Mouse (Mus musculus) Muller cell, postnatal 12 days (primary cell): ENCODE results near the gene Lamtor3.
"Not testable (repeated sequence)": the region's sequence is repeated elsewhere in the genome, so short reads cannot be mapped to it uniquely, and the experiment has no call there.

ENCODE experiments used
- DNase-seq: peaks from one replicate; pipeline ENCODE4 v3.0.0-alpha.2; 2015; ENCODE audit errors: inconsistent ontology term

The Lamtor3 gene

GRCm38 (mm10) chr3:137918172-137918931, at the start of gene Lamtor3:
Gene Lamtor3 (plus strand): TSS chr3:137918506.
- DNase-seq: peak; percentile 93

GRCm38 (mm10) chr3:137869395-137869794, 48.9 kb upstream of the Lamtor3 start:
- no peak for DNase-seq

DNA sequence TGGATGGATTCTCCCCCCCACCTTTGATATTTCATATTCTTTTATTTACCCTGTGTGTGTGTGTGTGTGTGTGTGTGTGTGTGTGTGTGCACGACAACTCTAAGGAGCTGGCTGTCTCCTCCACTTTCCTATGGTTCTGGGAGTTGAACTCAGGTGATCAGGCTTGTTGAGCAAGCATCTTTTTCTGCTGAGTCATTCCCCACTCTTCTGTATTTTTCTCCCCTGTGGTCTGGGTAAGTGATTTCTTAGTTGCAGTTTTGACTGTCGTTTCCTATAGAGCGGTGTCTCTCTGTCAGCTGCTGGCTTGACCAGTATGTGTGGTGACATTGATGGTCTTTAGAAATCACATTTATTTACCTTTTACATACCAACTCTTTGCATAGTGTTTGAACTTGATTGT, 39.0 kb upstream of the Lamtor3 start:
- no peak for DNase-seq

GRCm38 (mm10) chr3:137880109-137880748, 38.1 kb upstream of the Lamtor3 start:
- DNase-seq: no peak

GRCm38 (mm10) chr3:137881093-137881492, 37.2 kb upstream of the Lamtor3 start:
- DNase-seq: no peak

- no peak for DNase-seq
Observed at GRCm38 (mm10) chr3:137887961-137888360, 30.3 kb upstream of the Lamtor3 start.

- DNase-seq: no peak
Observed at GRCm38 (mm10) chr3:137891089-137891488, 27.2 kb upstream of the Lamtor3 start.

DNA sequence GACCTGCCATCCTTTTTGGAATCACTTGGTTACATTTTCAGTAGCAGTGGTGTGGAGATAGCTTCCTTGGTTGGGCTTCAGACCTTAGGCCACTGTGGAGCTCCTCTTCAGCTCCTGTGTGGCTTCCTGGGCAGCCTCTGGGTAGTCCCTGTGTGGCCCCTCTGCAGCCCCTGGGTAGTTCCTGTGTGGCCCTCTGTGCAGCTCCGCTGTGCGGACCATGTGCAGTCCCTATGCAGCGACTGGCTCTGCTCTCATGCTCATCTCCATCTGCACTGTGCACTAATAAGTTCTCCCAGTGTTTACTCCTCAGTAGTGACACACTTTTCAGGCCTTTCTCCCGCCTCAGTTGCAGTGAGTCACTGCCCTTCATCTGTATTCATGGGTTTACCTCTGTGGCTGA, 26.2 kb upstream of the Lamtor3 start:
- DNase-seq: peak; percentile 22

GRCm38 (mm10) chr3:137893789-137894188, 24.5 kb upstream of the Lamtor3 start:
- DNase-seq: no peak

DNA sequence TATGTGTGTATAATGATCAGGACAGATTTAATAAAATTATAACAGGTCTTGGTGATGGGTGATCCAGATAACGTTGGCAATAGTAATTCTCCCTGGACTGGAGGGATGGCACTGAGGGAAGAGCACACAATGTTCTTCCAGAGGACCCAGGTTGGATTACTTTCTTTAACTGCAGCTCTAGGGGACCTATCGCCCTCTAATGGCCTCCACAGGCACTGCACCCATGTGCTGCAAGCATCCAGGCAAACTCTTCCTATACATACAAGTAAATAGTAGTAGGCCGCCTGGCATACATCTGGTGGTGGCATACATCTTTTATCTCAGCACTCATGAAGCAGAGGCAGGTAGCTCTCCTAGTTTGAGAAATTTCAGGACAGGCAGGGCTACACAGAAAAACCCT, 23.1 kb upstream of the Lamtor3 start:
- no peak for DNase-seq

- DNase-seq: no peak
Observed at GRCm38 (mm10) chr3:137896386-137896785, 21.9 kb upstream of the Lamtor3 start.

- DNase-seq: no peak
Observed at GRCm38 (mm10) chr3:137896867-137897266, 21.4 kb upstream of the Lamtor3 start.

DNA sequence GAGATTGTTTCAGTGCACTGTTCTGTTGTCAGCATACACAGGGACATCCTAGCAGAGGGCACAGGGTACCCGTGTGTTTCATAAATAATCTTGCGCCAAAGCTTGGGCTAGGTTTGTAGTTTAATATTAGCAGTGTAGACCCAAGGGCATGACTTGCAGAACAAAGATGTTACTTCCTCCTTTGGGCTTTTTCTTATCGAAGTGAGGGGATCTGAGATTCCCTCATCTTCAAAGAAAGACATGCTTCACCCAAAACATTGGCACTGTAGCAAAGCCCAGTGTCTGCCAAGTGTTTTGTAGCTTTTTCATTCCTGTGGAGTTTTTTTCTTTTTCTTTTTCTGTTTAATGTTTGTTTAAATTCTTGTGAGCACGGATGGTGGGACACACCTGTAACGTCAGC, 20.6 kb upstream of the Lamtor3 start:
- no peak for DNase-seq

DNA sequence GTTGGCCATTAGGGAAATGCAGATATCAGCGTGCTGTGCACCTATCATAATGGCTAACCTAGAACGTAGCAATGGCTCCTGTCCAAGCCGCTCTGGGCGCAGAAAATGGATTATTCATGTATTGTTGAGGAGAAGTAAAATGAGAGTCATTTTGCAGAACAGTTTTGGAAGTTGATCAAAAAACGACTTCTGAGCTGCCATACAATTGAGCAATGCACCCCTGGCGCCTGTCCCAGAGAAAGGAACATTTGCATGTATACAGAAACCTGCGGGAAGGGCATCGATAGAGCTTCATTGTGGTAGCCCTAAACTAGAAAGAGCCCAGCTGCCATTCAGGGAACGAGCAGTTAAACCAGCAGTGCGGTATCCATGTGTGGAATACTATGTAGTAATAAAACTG, 18.2 kb upstream of the Lamtor3 start:
- DNase-seq: no peak

- no peak for DNase-seq
Observed at GRCm38 (mm10) chr3:137913093-137913492, 5.2 kb upstream of the Lamtor3 start.

DNA sequence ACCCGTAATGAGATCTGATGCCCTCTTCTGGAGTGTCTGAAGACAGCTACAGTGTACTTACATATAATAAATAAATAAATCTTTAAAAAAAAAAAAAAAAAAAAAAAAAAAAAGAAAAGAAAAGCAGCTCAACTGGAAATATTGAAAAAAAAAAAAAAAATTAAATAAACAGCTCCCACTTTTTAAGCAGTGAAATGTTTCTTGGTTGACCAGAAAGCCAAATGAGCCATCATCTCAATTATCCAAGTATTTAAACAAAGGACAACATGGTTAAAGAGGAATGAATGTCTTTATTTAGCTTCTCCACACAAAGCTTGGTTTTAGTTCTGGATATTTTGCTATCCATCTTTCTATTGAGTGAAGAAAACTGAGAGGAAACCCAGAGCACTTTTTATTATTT, 3.7 kb upstream of the Lamtor3 start:
- not testable (repeated sequence) for DNase-seq

DNA sequence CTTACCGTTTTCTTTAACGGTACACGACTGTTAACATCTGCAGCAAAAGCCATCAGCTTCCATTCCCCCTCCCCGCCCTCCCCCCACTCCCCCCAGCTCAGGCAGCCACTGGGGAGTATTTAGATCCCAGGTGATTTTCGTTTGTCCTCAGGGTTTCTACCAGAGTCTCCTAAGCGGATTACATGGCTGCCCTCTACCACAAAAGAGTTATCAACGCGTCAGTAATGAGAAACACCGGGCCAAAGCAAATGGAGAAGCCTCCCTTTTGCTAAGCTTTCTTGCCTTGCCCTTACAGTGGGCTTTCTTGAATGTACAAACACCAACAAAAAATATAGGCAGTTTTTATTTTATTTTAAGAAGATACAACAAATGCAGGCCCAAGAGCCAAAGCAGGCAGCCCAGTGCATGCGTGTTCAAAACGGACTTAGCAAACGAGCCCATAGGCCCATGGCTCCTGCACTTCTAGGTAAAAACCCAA, 573 bp upstream of the Lamtor3 start:
- no peak for DNase-seq

DNA sequence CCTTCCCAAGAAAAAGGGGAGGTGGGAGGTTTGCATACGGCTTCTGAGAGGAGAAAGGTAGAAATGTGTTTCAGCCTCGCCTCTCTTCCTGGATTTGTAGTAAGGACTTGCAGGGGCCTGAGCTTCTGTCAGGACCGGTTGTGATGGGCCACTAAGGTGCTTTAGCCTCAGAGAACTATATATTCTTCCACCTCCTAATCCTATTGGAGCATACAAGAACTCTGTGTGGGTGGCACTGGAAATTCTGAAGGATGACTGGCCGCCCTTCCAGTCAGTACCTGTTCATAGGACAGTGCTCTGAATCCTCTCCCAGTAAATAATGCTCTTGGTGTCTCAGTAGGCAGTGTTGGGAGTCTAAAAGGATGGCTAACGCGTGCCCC, 616 bp downstream of the Lamtor3 start:
- peak; percentile 57 for DNase-seq

DNA sequence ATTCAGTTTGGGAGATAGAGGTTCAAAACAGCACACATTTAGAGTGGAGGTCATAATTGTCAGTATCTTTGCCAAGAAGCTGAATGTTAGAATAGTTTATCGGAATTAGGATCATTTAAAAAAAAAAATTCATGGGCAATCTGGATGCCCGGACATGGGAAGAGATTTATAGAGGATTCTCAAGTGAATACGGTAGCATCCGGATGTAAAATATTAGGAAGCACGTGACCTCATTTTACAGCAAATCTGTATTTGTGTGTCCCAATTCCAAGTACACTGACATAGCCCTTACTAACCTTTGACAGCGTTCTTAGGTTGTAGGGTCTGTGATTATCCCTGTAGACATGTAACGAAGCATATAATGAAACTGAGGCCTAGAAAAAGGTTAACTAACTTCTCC, 1.1 kb downstream of the Lamtor3 start:
- DNase-seq: no peak

DNA sequence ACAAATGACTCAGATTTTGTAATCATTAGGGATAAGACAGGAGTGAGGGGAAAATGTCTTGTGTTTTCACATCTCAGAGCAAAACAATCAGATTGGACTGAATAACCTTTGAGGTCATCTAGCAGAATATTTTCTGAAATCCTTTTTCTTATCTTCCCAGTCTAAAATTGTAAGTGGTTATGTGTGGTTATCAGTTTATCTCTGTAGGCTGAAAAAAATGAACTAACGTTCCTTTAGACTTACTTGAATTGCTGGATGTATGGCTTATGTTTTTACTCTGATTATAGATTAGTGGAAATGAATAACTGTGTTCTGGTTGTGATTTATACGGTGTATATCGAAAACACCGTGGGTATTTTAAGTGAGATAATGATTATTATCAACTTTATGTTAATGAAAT, 2.3 kb downstream of the Lamtor3 start:
- DNase-seq: no peak

- DNase-seq: no peak
Observed at GRCm38 (mm10) chr3:137927010-137927409, 8.7 kb downstream of the Lamtor3 start.

GRCm38 (mm10) chr3:137929940-137930339, 11.6 kb downstream of the Lamtor3 start:
- no peak for DNase-seq

- DNase-seq: no peak
Observed at GRCm38 (mm10) chr3:137932748-137933147, 14.4 kb downstream of the Lamtor3 start.
